Comparison of ENCODE assay signal across 14 mouse cellular contexts in the genomic region with DNA sequence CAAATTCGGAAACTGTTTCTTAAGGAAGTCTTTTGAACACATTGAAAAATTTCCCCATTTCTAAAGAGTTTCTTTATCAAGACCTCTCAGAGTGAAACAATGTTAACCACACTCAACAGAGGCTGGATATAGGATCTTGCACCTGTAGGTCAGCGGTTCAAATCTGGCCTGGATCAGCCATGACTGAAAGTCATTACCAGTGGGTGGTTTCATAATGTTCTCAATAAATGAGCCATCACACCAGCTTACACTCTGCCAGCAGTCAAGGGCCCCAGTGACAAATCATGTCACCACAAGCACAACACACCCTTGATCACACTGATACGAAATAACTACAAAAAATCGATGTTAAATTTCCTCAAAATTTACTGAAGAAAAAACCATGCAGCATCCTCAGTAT.
"Had no signal": no experiment of that assay in that cellular context is flagged by ENCODE, and none has a peak within 500 bp of the region (broad histone marks: within the 10 kb centered on the region; RNA-seq: fewer than 3 reads in every experiment).

No protein-coding gene starts in this region.

- H3K4me2 ChIP-seq: lung, embryonic 14.5 days; midbrain, embryonic 12.5 days; midbrain, embryonic 15.5 days; neural tube, embryonic 12.5 days; stomach, embryonic 15.5 days had no signal

- DNase-seq: liver, postnatal 0 days; lung, postnatal 10 days; lung, postnatal 4 days; right cerebral cortex, postnatal 14 days; thymus, adult 2 months; thymus, postnatal 25 days; thymus, postnatal 4 days had no signal

- H3K4me3 ChIP-seq: midbrain, embryonic 10.5 days; midbrain, embryonic 12.5 days; midbrain, embryonic 15.5 days; neural tube, embryonic 12.5 days; stomach, embryonic 15.5 days had no signal

- H3K9me3 ChIP-seq: midbrain, embryonic 10.5 days; midbrain, embryonic 12.5 days; midbrain, embryonic 15.5 days; neural tube, embryonic 12.5 days; stomach, embryonic 15.5 days had no signal

- H3K27ac ChIP-seq: midbrain, embryonic 10.5 days; midbrain, embryonic 12.5 days; midbrain, embryonic 15.5 days; neural tube, embryonic 12.5 days; stomach, embryonic 15.5 days; stomach, postnatal 0 days had no signal

- H3K36me3 ChIP-seq: midbrain, embryonic 10.5 days; midbrain, embryonic 12.5 days; midbrain, embryonic 15.5 days; neural tube, embryonic 12.5 days; stomach, embryonic 15.5 days had no signal

- H3K9ac ChIP-seq: liver, postnatal 0 days; lung, embryonic 14.5 days; midbrain, embryonic 12.5 days; midbrain, embryonic 15.5 days; neural tube, embryonic 12.5 days; stomach, embryonic 15.5 days had no signal

- H3K27me3 ChIP-seq: midbrain, embryonic 12.5 days; midbrain, embryonic 15.5 days; neural tube, embryonic 12.5 days; stomach, embryonic 15.5 days had no signal

- ATAC-seq: liver, postnatal 0 days; midbrain, embryonic 15.5 days had no signal

- H3K4me1 ChIP-seq: midbrain, embryonic 10.5 days; midbrain, embryonic 12.5 days; midbrain, embryonic 15.5 days; neural tube, embryonic 12.5 days; stomach, embryonic 15.5 days had no signal
